Mouse (Mus musculus): ENCODE data around the gene Snai3. TPM values are rescaled to one million over a fixed set of nuclear protein-coding genes. Genes with fewer than 3 reads are reported as not detected.

The Snai3 gene
- polyA plus RNA-seq, 1 experiment from 2014 or later: 1.2 TPM

DNA sequence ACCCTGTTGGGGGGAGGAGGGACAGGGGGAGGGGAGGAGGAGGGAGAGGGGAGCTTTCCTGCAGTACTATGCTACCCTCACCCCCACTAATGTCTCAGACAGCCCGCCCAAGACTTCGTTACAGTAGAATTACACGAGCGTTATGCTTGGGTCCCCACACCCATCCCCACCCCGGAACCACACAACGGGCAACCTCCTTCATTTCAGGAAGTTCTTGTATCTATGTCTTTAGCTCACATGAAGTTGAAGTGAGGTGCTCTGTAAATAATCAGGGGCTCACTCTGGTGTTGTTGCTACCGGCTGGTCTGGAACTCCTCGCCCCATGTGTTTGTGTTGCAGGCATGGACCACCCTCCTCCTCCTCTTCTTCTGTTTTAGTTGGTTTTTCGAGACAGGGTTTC, 32.4 kb downstream of the Snai3 start:
- 82% methylated on average over 9 of the region's 9 CpGs for WGBS
- no peak overlapping the region for H3K4me3 ChIP-seq (ENCODE audit: low read depth, low read length)

GRCm38 (mm10) chr8:122427607-122428006, 32.9 kb downstream of the Snai3 start:
- ATAC-seq (no peak), DNase-seq (ENCODE audit: low spot score) (no peak)
- H3K4me1 ChIP-seq (ENCODE audit: insufficient read depth, low read depth, low read length): no peaks in the 10 kb centered on the region
- H3K27me3 ChIP-seq (replicated peaks; ENCODE audit: insufficient read depth, low read length): no peaks in the 10 kb centered on the region
- WGBS: 90% methylated on average over 7 of the region's 7 CpGs
- H3K9ac ChIP-seq (replicated peaks; ENCODE audit: low read depth): no peak overlapping the region
- no peak overlapping the region for H3K27ac ChIP-seq (ENCODE audit: low read length)
- H3K36me3 ChIP-seq (ENCODE audit: insufficient read depth, low read length): peaks cover 4% of the 10 kb centered on the region; the same call in 1 of the 2 replicates
- no peak overlapping the region for H3K4me3 ChIP-seq (ENCODE audit: low read depth, low read length)
- no peak overlapping the region for H3K4me2 ChIP-seq (replicated peaks; ENCODE audit: low read depth, low read length)
- no peaks in the 10 kb centered on the region for H3K9me3 ChIP-seq (ENCODE audit: low read length)
- TF ChIP-seq CTCF (IDR thresholded peaks at IDR 0.05) (no peak), EP300 (IDR thresholded peaks at IDR 0.05) (no peak)

More for the DNA sequence above, 32.4 kb downstream of the Snai3 start:
- H3K27me3 ChIP-seq (replicated peaks; ENCODE audit: insufficient read depth, low read length): no peaks in the 10 kb centered on the region
- no peak overlapping the region for H3K27ac ChIP-seq (ENCODE audit: low read length)
- H3K36me3 ChIP-seq (ENCODE audit: insufficient read depth, low read length): peaks cover 4% of the 10 kb centered on the region; the same call in 1 of the 2 replicates
- DNase-seq (ENCODE audit: low spot score) (no peak), ATAC-seq (no peak)
- H3K4me1 ChIP-seq (ENCODE audit: insufficient read depth, low read depth, low read length): peaks cover 5% of the 10 kb centered on the region
- H3K4me2 ChIP-seq (replicated peaks; ENCODE audit: low read depth, low read length): no peak overlapping the region
- no peak overlapping the region for H3K9ac ChIP-seq (replicated peaks; ENCODE audit: low read depth)
- H3K9me3 ChIP-seq (ENCODE audit: low read length): no peaks in the 10 kb centered on the region
- TF ChIP-seq CTCF (IDR thresholded peaks at IDR 0.05) (no peak), EP300 (IDR thresholded peaks at IDR 0.05) (no peak)

DNA sequence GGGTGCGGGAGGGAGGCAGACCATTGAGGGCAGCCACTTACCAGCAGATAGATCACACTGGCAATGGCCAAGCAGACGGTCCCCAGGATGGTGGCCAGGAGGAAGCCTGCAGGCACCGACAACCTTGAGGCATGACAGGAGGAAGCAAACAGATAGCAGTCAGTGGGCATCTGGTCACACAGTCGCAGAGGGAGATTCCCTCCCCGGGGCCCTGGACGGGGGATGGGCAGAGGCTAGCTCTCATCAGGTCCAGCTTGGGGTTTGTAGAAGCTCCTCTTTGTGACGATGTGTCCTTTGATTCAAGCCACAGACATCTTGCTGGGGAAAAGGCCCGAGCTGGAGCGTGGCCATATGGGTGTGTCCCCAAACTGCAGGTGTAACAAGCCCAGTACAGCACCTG, 34.4 kb downstream of the Snai3 start:
- H3K4me3 ChIP-seq (ENCODE audit: low read depth, low read length): no peak overlapping the region
- ATAC-seq: no peak
- 72% methylated on average over 9 of the region's 9 CpGs for WGBS

DNA sequence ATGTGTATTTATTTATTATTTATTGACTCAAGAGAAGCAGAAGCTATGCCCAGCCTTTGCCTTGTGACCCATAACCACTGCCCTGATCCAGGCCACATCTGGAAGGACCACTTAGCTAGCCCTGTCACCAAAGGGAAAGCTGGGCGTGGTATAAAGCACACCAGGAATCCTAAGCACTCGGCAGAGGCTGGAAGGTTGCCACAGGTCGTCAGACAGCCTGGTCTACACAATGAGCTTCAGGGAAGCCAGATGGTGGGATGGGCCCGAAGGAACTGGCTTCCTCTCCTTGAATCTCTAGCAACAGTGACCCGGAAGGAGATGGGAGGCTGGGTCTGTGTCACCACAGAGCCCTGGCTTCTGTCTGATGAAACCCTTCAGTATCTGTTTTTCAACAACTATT, 36.9 kb downstream of the Snai3 start:
- no peak overlapping the region for H3K9ac ChIP-seq (replicated peaks; ENCODE audit: low read depth)
- no peaks in the 10 kb centered on the region for H3K4me1 ChIP-seq (ENCODE audit: insufficient read depth, low read depth, low read length)
- no peaks in the 10 kb centered on the region for H3K9me3 ChIP-seq (ENCODE audit: low read length)
- WGBS: 24% methylated on average over 5 of the region's 5 CpGs
- H3K27me3 ChIP-seq (replicated peaks; ENCODE audit: insufficient read depth, low read length): no peaks in the 10 kb centered on the region
- DNase-seq (ENCODE audit: low spot score) (peak; percentile 53), ATAC-seq (peak; percentile 31; the same call in 1 of the 2 replicates)
- no peak for TF ChIP-seq CTCF (IDR thresholded peaks at IDR 0.05)
- no peak for TF ChIP-seq EP300 (IDR thresholded peaks at IDR 0.05)
- H3K27ac ChIP-seq (ENCODE audit: low read length): no peak overlapping the region
- no peak overlapping the region for H3K4me3 ChIP-seq (ENCODE audit: low read depth, low read length)
- no peak overlapping the region for H3K4me2 ChIP-seq (replicated peaks; ENCODE audit: low read depth, low read length)
- peaks cover 4% of the 10 kb centered on the region; the same call in 1 of the 2 replicates for H3K36me3 ChIP-seq (ENCODE audit: insufficient read depth, low read length)

More for the DNA sequence above, 34.4 kb downstream of the Snai3 start:
- Histone ChIP-seq H3K27ac (ENCODE audit: low read length) (no peak overlapping the region), H3K9ac (replicated peaks; ENCODE audit: low read depth) (no peak overlapping the region), H3K4me1 (ENCODE audit: insufficient read depth, low read depth, low read length) (no peaks in the 10 kb centered on the region), H3K4me2 (replicated peaks; ENCODE audit: low read depth, low read length) (no peak overlapping the region), H3K27me3 (replicated peaks; ENCODE audit: insufficient read depth, low read length) (no peaks in the 10 kb centered on the region), H3K9me3 (ENCODE audit: low read length) (no peaks in the 10 kb centered on the region), H3K36me3 (ENCODE audit: insufficient read depth, low read length) (peaks cover 4% of the 10 kb centered on the region; the same call in 1 of the 2 replicates)
- TF ChIP-seq EP300 (IDR thresholded peaks at IDR 0.05) (no peak), CTCF (IDR thresholded peaks at IDR 0.05) (no peak)
- DNase-seq (ENCODE audit: low spot score): no peak

DNA sequence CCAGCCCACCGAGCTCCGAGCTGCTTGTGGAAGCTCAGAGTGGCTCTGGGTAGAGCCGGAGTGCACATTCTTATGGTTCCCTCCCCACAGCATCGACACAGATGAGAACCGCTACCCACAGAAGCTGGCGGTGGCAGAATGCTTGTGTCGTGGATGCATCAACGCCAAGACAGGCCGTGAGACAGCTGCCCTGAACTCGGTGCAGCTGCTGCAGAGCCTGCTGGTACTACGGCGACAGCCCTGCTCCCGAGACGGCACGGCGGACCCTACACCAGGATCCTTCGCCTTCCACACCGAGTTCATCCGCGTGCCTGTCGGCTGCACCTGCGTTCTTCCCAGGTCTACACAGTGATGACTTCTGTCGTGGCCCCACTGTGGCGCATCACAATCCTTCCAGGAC, 37.3 kb downstream of the Snai3 start:
- Histone ChIP-seq H3K4me3 (ENCODE audit: low read depth, low read length) (no peak overlapping the region), H3K9me3 (ENCODE audit: low read length) (no peaks in the 10 kb centered on the region), H3K4me1 (ENCODE audit: insufficient read depth, low read depth, low read length) (no peaks in the 10 kb centered on the region), H3K9ac (replicated peaks; ENCODE audit: low read depth) (no peak overlapping the region), H3K36me3 (ENCODE audit: insufficient read depth, low read length) (peaks cover 4% of the 10 kb centered on the region; the same call in 1 of the 2 replicates), H3K4me2 (replicated peaks; ENCODE audit: low read depth, low read length) (no peak overlapping the region), H3K27me3 (replicated peaks; ENCODE audit: insufficient read depth, low read length) (no peaks in the 10 kb centered on the region), H3K27ac (ENCODE audit: low read length) (no peak overlapping the region)
- 82% methylated on average over 24 of the region's 24 CpGs for WGBS
- ATAC-seq: no peak
- no peak for DNase-seq (ENCODE audit: low spot score)
- TF ChIP-seq EP300 (IDR thresholded peaks at IDR 0.05) (no peak), CTCF (IDR thresholded peaks at IDR 0.05) (no peak)

GRCm38 (mm10) chr8:122421376-122422070, 39.0 kb downstream of the Snai3 start, which contains the start of gene Il17c:
Il17c (plus strand) TSS chr8:122422020.
- H3K4me2 ChIP-seq (replicated peaks; ENCODE audit: low read depth, low read length): no peak within 1 kb of the TSS
- DNase-seq (ENCODE audit: low spot score) (peak; percentile 34), ATAC-seq (peak; percentile 11; the same call in 1 of the 2 replicates)
- no peaks in the 10 kb centered on the region for H3K4me1 ChIP-seq (ENCODE audit: insufficient read depth, low read depth, low read length)
- H3K9ac ChIP-seq (replicated peaks; ENCODE audit: low read depth): no peak within 1 kb of the TSS
- 67% methylated on average over 14 of the region's 14 CpGs for WGBS
- H3K27ac ChIP-seq (ENCODE audit: low read length): no peak within 1 kb of the TSS
- TF ChIP-seq EP300 (IDR thresholded peaks at IDR 0.05): no peak
- TF ChIP-seq CTCF (IDR thresholded peaks at IDR 0.05): no peak
- H3K36me3 ChIP-seq (ENCODE audit: insufficient read depth, low read length): peaks cover 1% of the 10 kb centered on the region; the same call in 1 of the 2 replicates
- H3K4me3 ChIP-seq (ENCODE audit: low read depth, low read length): no peak within 1 kb of the TSS
- no peaks in the 10 kb centered on the region for H3K27me3 ChIP-seq (replicated peaks; ENCODE audit: insufficient read depth, low read length)
- H3K9me3 ChIP-seq (ENCODE audit: low read length): no peaks in the 10 kb centered on the region
